In genomic region chr7:25316532-25317445, GRCm38 (mm10) we compare ENCODE assay signal across 8 mouse cellular contexts. TPM values are rescaled to one million over a fixed set of nuclear protein-coding genes. Genes with fewer than 3 reads are reported as not detected.
A peak's percentile ranks its signal among the peaks of the same experiment; 100 is the strongest.
DNase-seq lines count a peak whose midpoint lies in the region; ATAC-seq lines count a peak whose summit lies in the region.

Megf8 (plus strand) TSS chr7:25317164.

- under 1% methylated on average over 52 of the region's 52 CpGs for WGBS in hindbrain, embryonic 12.5 days

- peak within 1 kb of the TSS; percentile 92 for H3K4me2 ChIP-seq in hindbrain, embryonic 12.5 days (replicated peaks)

- peaks cover 41% of the 10 kb centered on the region for H3K27me3 ChIP-seq in hindbrain, embryonic 12.5 days

- H3K27ac ChIP-seq in hindbrain, embryonic 12.5 days: peak within 1 kb of the TSS; percentile 87

- peak within 1 kb of the TSS; percentile 51 for H3K4me3 ChIP-seq in hindbrain, embryonic 12.5 days

- peak; percentile 99 for ATAC-seq in hindbrain, embryonic 12.5 days (ENCODE audit: low FRiP score)

- peaks cover 32% of the 10 kb centered on the region for H3K4me1 ChIP-seq in hindbrain, embryonic 12.5 days

- peak within 1 kb of the TSS; percentile 85 for H3K9ac ChIP-seq in hindbrain, embryonic 12.5 days

- no peaks in the 10 kb centered on the region for H3K9me3 ChIP-seq in hindbrain, embryonic 12.5 days (replicated peaks)

- H3K36me3 ChIP-seq in hindbrain, embryonic 12.5 days: no peaks in the 10 kb centered on the region

- DNase-seq in NIH3T3 (ENCODE audit: low read depth): peak; percentile 98
- peak; percentile 99 for DNase-seq in cerebellum, postnatal 10 days
- DNase-seq in frontal cortex, postnatal 10 days (ENCODE audit: low spot score in 2 of 2): peak; percentile 93
- DNase-seq in layer of hippocampus, postnatal 14 days (ENCODE audit: low spot score in 2 of 2): peak; percentile 95 to 99
- peak; percentile 97 for DNase-seq in lung, postnatal 14 days
- peak; percentile 97 for DNase-seq in retina, adult 2 months (ENCODE audit: low read depth, low spot score)
- peak; percentile 87 to 89 for DNase-seq in thymus, postnatal 36 days

RNA-seq across cellular contexts. Expression of gene Megf8, which starts in this region (rescaled TPM):
- 20.9 and 23.0 TPM in 2 replicates for polyA plus RNA-seq in hindbrain, embryonic 12.5 days (2016; fragmentation: Nextera tagmentation; extraction: Ambion mirVana)
- 10 to 100 TPM; 86.7 to 87.9 TPM for total RNA-seq in layer of hippocampus, postnatal 14 days (2021)

Comparison
In these comparisons a context has a peak if more than half of its experiments do, and no peak if none do; other contexts are left out.
1. Peak in every context shown above with its lines: DNase-seq, ATAC-seq, H3K4me3 ChIP-seq and H3K27ac ChIP-seq.